Mouse (Mus musculus): Measurements from ENCODE around the gene Saa1. TPM values are rescaled to one million over a fixed set of nuclear protein-coding genes. Genes with fewer than 3 reads are reported as not detected.
A peak's percentile ranks its signal among the peaks of the same experiment; 100 is the strongest.
"Not testable (repeated sequence)": the region's sequence is repeated elsewhere in the genome, so short reads cannot be mapped to it uniquely, and the experiment has no call there.

Saa1 gene
- total RNA-seq (2014; rRNA removed; ENCODE audit: low replicate concordance) = not detected in 2 replicates
- polyA plus RNA-seq (2015; fragmentation: Nextera tagmentation; extraction: Ambion mirVana) = not detected in 2 replicates

DNA sequence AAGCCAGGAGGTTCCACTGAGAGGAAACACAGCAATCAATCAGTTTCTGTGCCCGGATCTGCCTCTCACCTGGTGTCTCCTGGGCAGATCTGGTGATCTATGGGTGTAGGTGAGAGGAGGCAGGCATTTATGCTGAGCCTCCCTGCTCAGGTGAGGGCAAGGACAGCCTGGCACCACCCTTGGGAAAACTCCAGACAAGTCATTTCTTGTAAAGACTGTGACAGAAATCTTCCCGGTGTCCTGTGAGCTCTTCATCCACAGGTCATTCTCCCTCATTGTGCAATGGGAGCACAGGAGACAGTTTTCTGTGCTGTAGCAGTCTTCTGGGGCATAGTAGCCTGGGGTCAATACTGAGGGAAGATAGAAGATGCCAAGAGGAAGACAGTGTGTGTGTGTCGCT, at the start of gene Saa1:
TSS of gene Saa1 (minus strand) at position 101 of the 400 bp plus-strand sequence.
- H3K9ac ChIP-seq (replicated peaks; ENCODE audit: low read depth, low read length); DNase-seq (ENCODE audit: low spot score); H3K4me1 ChIP-seq (ENCODE audit: control insufficient read depth, insufficient read depth); ATAC-seq (ENCODE audit: insufficient read depth, low read depth); H3K4me3 ChIP-seq (ENCODE audit: low read depth, low read length); H3K27ac ChIP-seq (ENCODE audit: low read depth); H3K27me3 ChIP-seq (ENCODE audit: control insufficient read depth, insufficient read depth, low read length); H3K9me3 ChIP-seq (replicated peaks; ENCODE audit: control insufficient read depth, low read length); H3K4me2 ChIP-seq (ENCODE audit: low read depth, low read length); H3K36me3 ChIP-seq (replicated peaks; ENCODE audit: control insufficient read depth, insufficient read depth, low read length): not testable (repeated sequence)
- WGBS = 61% methylated on average over 3 of the region's 3 CpGs

DNA sequence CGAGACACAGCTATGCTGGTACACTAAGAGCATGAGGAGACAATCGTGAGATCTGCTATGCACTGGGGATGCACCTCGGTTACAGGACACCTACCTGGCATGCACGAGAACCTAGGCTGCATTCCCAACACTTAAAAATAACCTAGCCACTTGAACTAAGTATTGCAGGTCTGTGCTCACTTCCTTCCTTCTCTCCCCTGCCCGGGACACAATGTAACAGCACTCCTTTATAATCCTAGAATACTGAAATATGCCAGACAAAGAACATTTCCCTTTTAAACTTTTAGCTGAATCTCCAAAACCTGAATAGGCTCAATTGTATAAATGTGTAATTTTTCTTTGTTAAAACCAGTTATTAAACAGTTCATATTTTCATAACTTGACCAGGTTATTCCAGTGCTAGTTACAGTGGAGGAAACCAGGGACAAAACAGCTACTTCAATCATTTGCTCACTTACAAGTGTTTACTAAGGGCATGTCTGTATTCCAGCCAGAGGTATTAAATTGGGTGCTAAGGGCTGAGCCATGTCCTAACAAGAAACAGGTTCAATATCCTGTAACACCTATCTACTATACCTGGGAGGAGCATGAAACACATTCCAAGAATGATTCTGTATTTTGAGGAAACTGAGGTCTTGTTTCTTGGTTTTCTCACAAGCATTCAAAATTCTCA, 46.5 kb upstream of the Saa1 start:
- no peak for ATAC-seq (ENCODE audit: insufficient read depth, low read depth)
- 73% methylated on average over 5 of the region's 5 CpGs for WGBS

DNA sequence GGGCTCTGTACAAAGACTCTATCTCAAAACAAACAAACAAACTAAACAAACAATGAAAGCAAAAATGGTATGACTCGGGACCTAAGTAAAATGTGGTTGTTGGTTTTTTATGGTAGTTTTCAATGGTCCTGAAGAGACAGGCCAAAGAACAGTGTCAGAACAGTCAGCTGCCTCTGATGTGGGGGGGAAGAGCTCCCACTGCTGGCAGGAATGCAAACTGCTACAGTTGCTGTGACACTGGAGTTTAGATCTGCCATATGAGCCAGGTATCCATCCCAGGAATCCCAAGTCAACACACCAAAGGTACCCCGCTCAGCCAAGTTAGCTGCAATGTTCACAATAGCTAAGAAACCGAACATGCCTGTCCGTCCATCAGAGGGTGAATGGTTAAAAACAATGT, 27.9 kb upstream of the Saa1 start:
- Histone ChIP-seq H3K27ac (ENCODE audit: low read depth) (no peak overlapping the region), H3K36me3 (replicated peaks; ENCODE audit: control insufficient read depth, insufficient read depth, low read length) (peaks cover 72% of the 10 kb centered on the region), H3K9ac (replicated peaks; ENCODE audit: low read depth, low read length) (no peak overlapping the region), H3K9me3 (replicated peaks; ENCODE audit: control insufficient read depth, low read length) (no peaks in the 10 kb centered on the region), H3K27me3 (ENCODE audit: control insufficient read depth, insufficient read depth, low read length) (no peaks in the 10 kb centered on the region), H3K4me2 (ENCODE audit: low read depth, low read length) (no peak overlapping the region), H3K4me3 (ENCODE audit: low read depth, low read length) (no peak overlapping the region), H3K4me1 (ENCODE audit: control insufficient read depth, insufficient read depth) (no peaks in the 10 kb centered on the region)
- DNase-seq (ENCODE audit: low spot score) (peak; percentile 52), ATAC-seq (ENCODE audit: insufficient read depth, low read depth) (peak; percentile 62; the same call in 1 of the 2 replicates)
- TF ChIP-seq CTCF (IDR thresholded peaks at IDR 0.05; ENCODE audit: low read depth) = peak; percentile 98
- no peak for TF ChIP-seq EP300 (IDR thresholded peaks at IDR 0.05; ENCODE audit: low read depth)
- WGBS = 52% methylated on average over 4 of the region's 4 CpGs

More for the DNA sequence above, 46.5 kb upstream of the Saa1 start:
- no peak overlapping the region for H3K4me3 ChIP-seq (ENCODE audit: low read depth, low read length)
- no peak overlapping the region for H3K9ac ChIP-seq (replicated peaks; ENCODE audit: low read depth, low read length)
- no peaks in the 10 kb centered on the region for H3K27me3 ChIP-seq (ENCODE audit: control insufficient read depth, insufficient read depth, low read length)
- H3K4me2 ChIP-seq (ENCODE audit: low read depth, low read length) = no peak overlapping the region
- H3K27ac ChIP-seq (ENCODE audit: low read depth) = no peak overlapping the region
- no peaks in the 10 kb centered on the region for H3K9me3 ChIP-seq (replicated peaks; ENCODE audit: control insufficient read depth, low read length)
- H3K4me1 ChIP-seq (ENCODE audit: control insufficient read depth, insufficient read depth) = no peaks in the 10 kb centered on the region
- no peak for DNase-seq (ENCODE audit: low spot score)
- peaks cover 39% of the 10 kb centered on the region for H3K36me3 ChIP-seq (replicated peaks; ENCODE audit: control insufficient read depth, insufficient read depth, low read length)
- TF ChIP-seq EP300 (IDR thresholded peaks at IDR 0.05; ENCODE audit: low read depth) = no peak

DNA sequence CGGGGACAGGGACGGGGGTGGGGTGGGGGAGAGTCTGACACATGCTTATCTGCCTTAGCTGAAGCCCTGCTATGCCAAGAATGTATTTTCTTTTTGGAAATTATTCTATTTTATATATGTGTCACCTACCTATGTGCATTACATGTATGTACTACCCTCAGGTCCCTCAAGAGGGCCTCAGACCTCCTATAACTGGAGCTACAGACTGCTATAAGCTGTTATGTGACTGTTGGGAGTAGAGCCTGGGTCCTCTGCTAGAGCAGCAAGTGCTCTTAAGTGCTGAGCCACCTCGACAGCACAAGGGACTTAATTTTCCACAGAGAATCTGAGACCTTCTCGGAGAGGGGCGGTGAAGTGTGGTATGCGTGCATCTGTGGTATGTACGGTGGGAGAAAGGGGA, 25.7 kb upstream of the Saa1 start:
- no peak for DNase-seq (ENCODE audit: low spot score)
- Histone ChIP-seq H3K27me3 (ENCODE audit: control insufficient read depth, insufficient read depth, low read length) (no peaks in the 10 kb centered on the region), H3K4me3 (ENCODE audit: low read depth, low read length) (no peak overlapping the region), H3K4me2 (ENCODE audit: low read depth, low read length) (no peak overlapping the region), H3K9ac (replicated peaks; ENCODE audit: low read depth, low read length) (no peak overlapping the region), H3K27ac (ENCODE audit: low read depth) (no peak overlapping the region), H3K36me3 (replicated peaks; ENCODE audit: control insufficient read depth, insufficient read depth, low read length) (peaks cover 73% of the 10 kb centered on the region), H3K9me3 (replicated peaks; ENCODE audit: control insufficient read depth, low read length) (no peaks in the 10 kb centered on the region), H3K4me1 (ENCODE audit: control insufficient read depth, insufficient read depth) (no peaks in the 10 kb centered on the region)
- WGBS = 83% methylated on average over 7 of the region's 7 CpGs
- TF ChIP-seq CTCF (IDR thresholded peaks at IDR 0.05; ENCODE audit: low read depth) (no peak), EP300 (IDR thresholded peaks at IDR 0.05; ENCODE audit: low read depth) (no peak)
- ATAC-seq (ENCODE audit: insufficient read depth, low read depth) = no peak

DNA sequence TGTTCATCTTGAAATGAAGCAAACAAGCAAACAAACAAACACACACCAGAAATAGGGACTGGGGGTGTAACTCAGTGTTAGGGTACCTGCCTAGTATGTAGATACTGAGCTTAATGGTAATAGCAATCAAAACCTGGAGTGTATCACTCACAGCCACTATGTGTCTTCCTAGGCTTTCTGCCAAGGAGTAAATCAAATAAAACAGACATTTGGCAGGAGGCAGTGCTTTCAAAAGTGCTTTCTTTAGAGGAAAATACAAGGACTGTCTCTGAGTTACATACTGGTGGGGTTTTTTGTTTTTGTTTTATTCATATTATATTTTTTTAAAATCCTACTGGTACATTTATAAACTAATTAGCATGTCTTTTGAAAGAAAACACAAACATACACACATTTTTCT, 24.6 kb upstream of the Saa1 start:
- H3K36me3 ChIP-seq (replicated peaks; ENCODE audit: control insufficient read depth, insufficient read depth, low read length) = peaks cover 74% of the 10 kb centered on the region
- no peaks in the 10 kb centered on the region for H3K9me3 ChIP-seq (replicated peaks; ENCODE audit: control insufficient read depth, low read length)
- no peak for ATAC-seq (ENCODE audit: insufficient read depth, low read depth)

DNA sequence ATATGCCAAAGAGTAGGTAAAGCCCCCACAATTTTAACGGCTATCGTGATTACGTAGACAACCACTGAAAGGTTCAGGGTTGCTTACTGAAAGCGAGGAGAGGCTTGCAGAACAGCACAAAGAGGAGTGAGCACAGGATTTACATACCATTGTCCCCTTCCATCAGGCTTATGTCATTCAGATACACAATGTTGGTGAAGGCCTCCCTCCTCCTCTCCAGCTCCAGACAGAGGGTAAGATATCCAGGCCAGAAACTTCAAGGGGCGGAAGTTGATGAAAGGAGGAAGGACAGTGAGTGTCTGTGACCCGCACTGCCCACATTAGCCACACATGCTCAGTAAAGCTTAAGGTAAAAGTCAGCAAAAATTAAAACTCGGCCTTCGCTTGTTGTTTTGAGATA, 21.9 kb upstream of the Saa1 start:
- Histone ChIP-seq H3K36me3 (replicated peaks; ENCODE audit: control insufficient read depth, insufficient read depth, low read length) (peaks cover 83% of the 10 kb centered on the region), H3K9me3 (replicated peaks; ENCODE audit: control insufficient read depth, low read length) (no peaks in the 10 kb centered on the region), H3K4me3 (ENCODE audit: low read depth, low read length) (no peak overlapping the region), H3K4me1 (ENCODE audit: control insufficient read depth, insufficient read depth) (no peaks in the 10 kb centered on the region), H3K9ac (replicated peaks; ENCODE audit: low read depth, low read length) (no peak overlapping the region), H3K4me2 (ENCODE audit: low read depth, low read length) (no peak overlapping the region), H3K27me3 (ENCODE audit: control insufficient read depth, insufficient read depth, low read length) (no peaks in the 10 kb centered on the region), H3K27ac (ENCODE audit: low read depth) (no peak overlapping the region)
- no peak for TF ChIP-seq CTCF (IDR thresholded peaks at IDR 0.05; ENCODE audit: low read depth)
- no peak for TF ChIP-seq EP300 (IDR thresholded peaks at IDR 0.05; ENCODE audit: low read depth)
- WGBS = 84% methylated on average over 8 of the region's 8 CpGs
- DNase-seq (ENCODE audit: low spot score) (no peak), ATAC-seq (ENCODE audit: insufficient read depth, low read depth) (no peak)

More for the DNA sequence above, 24.6 kb upstream of the Saa1 start:
- no peak for TF ChIP-seq CTCF (IDR thresholded peaks at IDR 0.05; ENCODE audit: low read depth)
- H3K27me3 ChIP-seq (ENCODE audit: control insufficient read depth, insufficient read depth, low read length) = no peaks in the 10 kb centered on the region
- no peak overlapping the region for H3K9ac ChIP-seq (replicated peaks; ENCODE audit: low read depth, low read length)
- DNase-seq (ENCODE audit: low spot score) = no peak
- H3K4me2 ChIP-seq (ENCODE audit: low read depth, low read length) = no peak overlapping the region
- no peaks in the 10 kb centered on the region for H3K4me1 ChIP-seq (ENCODE audit: control insufficient read depth, insufficient read depth)
- no peak overlapping the region for H3K4me3 ChIP-seq (ENCODE audit: low read depth, low read length)
- H3K27ac ChIP-seq (ENCODE audit: low read depth) = no peak overlapping the region
